Mouse (Mus musculus): Measurements from ENCODE around the gene Csf2rb. TPM values are rescaled to one million over a fixed set of nuclear protein-coding genes. Genes with fewer than 3 reads are reported as not detected.
"Not testable (repeated sequence)": the region's sequence is repeated elsewhere in the genome, so short reads cannot be mapped to it uniquely, and the experiment has no call there.

The Csf2rb gene
- polyA plus RNA-seq, 1 experiment from 2014 or later, result 3.4 TPM

DNA sequence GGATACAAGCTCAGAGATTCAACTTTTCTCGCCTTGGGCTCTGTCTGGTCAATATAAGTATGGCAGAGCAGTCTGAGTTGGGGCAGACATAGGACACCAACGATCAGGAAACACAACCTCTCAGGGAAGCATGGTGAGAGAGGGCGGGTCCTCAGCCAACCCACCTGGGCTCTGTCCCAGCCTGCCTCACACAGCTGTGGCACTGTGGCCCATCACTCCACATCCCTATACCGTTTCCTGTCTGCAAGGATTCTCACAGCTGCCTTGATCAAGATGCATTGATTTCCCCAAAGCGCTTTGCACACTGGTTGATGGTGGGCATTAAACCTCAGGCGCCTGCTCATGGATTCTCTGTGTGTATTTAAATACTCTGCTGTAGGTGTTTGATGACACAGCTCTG lies 7.4 kb downstream of the Csf2rb start:
- Histone ChIP-seq H3K4me1 (ENCODE audit: control insufficient read depth, insufficient read depth, low read length) (no peaks in the 10 kb centered on the region), H3K27me3 (ENCODE audit: control insufficient read depth, insufficient read depth, low read length) (no peaks in the 10 kb centered on the region), H3K9ac (ENCODE audit: low read length) (no peak overlapping the region), H3K4me2 (ENCODE audit: low read depth, low read length) (no peak overlapping the region), H3K36me3 (ENCODE audit: control insufficient read depth, insufficient read depth, low read length) (no peaks in the 10 kb centered on the region), H3K9me3 (replicated peaks; ENCODE audit: control insufficient read depth, low read length) (no peaks in the 10 kb centered on the region), H3K4me3 (replicated peaks; ENCODE audit: low read length) (no peak overlapping the region), H3K27ac (ENCODE audit: low read length) (no peak overlapping the region)
- ATAC-seq (ENCODE audit: insufficient read depth, low FRiP score), result no peak
- 62% methylated on average over 6 of the region's 6 CpGs for WGBS

DNA sequence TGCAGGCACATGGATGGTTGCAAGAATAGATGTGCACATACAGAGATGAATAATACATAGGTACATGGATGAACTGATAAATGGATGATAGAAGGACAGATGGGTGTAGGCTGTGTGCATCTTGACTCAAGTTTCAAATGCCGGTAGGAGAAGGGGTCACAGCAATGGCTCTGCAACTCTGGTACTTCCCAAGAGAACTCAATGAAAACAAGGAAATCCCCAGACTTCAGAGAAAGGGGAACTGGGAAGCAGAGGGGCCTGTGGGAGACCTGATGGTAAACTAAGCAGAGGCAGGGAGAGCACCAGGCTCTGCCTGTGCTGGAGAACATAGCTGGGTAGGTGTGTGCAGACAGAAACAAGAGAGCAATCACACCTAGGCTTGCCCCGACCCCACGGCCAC lies 8.8 kb downstream of the Csf2rb start:
- ATAC-seq (ENCODE audit: insufficient read depth, low FRiP score), result no peak
- Histone ChIP-seq H3K4me3 (replicated peaks; ENCODE audit: low read length) (no peak overlapping the region), H3K27me3 (ENCODE audit: control insufficient read depth, insufficient read depth, low read length) (no peaks in the 10 kb centered on the region), H3K4me2 (ENCODE audit: low read depth, low read length) (no peak overlapping the region), H3K36me3 (ENCODE audit: control insufficient read depth, insufficient read depth, low read length) (no peaks in the 10 kb centered on the region), H3K9ac (ENCODE audit: low read length) (no peak overlapping the region), H3K9me3 (replicated peaks; ENCODE audit: control insufficient read depth, low read length) (no peaks in the 10 kb centered on the region), H3K27ac (ENCODE audit: low read length) (no peak overlapping the region), H3K4me1 (ENCODE audit: control insufficient read depth, insufficient read depth, low read length) (no peaks in the 10 kb centered on the region)
- WGBS, result 72% methylated on average over 3 of the region's 3 CpGs

DNA sequence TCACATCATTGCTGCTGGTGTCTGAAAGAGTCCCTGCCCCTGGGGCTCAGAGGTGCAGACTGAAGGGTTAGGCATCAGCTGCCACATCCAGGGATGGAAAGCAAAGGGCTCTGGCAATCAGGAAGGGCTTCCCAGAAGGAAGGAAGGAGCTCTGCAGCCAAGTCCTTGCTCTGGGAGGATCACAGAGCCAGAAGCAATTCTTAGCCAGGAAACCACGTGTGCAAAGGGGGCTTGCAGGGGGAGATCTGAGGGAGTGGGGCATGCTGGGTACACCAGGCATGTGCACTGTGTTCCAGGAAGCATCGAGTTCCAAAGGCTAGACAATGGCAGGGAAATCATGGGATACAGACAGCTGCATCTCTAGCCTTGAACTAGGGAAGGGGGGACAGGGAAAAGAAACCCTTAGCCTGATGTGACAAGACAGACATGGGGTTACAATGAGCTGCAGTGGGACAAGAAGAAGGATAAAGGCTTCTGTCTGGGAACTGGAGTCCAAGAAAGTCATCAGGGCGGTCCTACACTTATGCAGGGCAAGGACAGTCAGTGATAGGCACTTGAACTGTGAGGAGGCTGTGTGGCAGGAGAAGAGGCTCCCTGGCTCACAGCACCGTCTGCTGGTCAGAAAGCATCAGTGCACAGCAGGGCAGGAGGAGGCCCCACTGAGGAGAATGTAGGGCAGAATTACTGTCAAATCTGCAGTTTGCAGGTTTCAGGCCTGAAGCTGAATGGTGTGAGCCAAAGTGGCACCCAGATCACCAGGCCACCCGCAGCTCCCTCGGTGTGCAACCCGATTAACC lies 14.3 kb downstream of the Csf2rb start:
- H3K4me1 ChIP-seq (ENCODE audit: control insufficient read depth, insufficient read depth, low read length); H3K4me2 ChIP-seq (ENCODE audit: low read depth, low read length); H3K27ac ChIP-seq (ENCODE audit: low read length); ATAC-seq (ENCODE audit: insufficient read depth, low FRiP score); H3K9ac ChIP-seq (ENCODE audit: low read length); H3K4me3 ChIP-seq (replicated peaks; ENCODE audit: low read length); H3K9me3 ChIP-seq (replicated peaks; ENCODE audit: control insufficient read depth, low read length); H3K36me3 ChIP-seq (ENCODE audit: control insufficient read depth, insufficient read depth, low read length); H3K27me3 ChIP-seq (ENCODE audit: control insufficient read depth, insufficient read depth, low read length): not testable (repeated sequence)
- WGBS, result 33% methylated on average over 7 of the region's 7 CpGs

DNA sequence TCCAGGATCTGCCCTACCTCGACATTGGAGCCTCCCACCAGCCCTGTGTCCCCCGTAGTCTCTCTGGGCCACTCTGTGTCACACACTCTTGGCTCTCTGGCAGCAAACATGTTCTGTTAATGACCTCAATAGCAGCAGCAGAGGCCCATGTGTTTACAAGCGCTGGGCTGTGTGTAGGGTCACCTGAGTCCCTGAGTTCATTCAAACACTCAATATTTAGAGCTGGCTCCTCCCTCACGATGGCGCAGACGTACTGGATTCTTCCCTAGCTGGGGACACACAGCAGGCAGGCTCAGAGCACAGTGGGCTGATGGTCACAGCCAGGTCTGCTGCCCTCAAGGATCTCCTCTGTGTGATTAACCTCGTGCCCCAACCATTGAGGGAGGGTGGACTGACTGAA lies 15.4 kb downstream of the Csf2rb start:
- not testable (repeated sequence) for H3K9ac ChIP-seq (ENCODE audit: low read length); H3K27ac ChIP-seq (ENCODE audit: low read length); H3K4me2 ChIP-seq (ENCODE audit: low read depth, low read length); ATAC-seq (ENCODE audit: insufficient read depth, low FRiP score); H3K4me3 ChIP-seq (replicated peaks; ENCODE audit: low read length); H3K27me3 ChIP-seq (ENCODE audit: control insufficient read depth, insufficient read depth, low read length); H3K9me3 ChIP-seq (replicated peaks; ENCODE audit: control insufficient read depth, low read length); H3K4me1 ChIP-seq (ENCODE audit: control insufficient read depth, insufficient read depth, low read length); H3K36me3 ChIP-seq (ENCODE audit: control insufficient read depth, insufficient read depth, low read length)
- WGBS, result 54% methylated on average over 6 of the region's 7 CpGs

DNA sequence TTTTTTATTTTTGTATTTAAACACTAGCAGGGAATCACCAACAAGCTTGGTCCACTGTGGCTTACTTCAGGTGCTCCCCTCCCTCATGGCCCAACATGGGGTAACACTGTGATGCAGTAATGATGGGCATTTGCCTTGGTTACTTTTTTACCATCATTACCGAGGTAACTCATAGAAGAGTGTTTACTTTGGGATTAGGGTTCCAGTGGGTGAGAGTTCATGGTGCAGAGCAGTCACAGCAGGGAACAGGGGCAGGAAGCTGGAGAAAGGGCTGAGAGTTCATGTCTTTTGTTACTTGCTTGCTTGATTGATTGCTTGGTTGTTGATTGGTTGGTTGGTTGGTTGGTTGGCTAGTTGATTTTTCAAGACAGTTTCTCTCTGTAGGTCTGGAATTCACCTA lies 18.1 kb downstream of the Csf2rb start:
- WGBS, result 6% methylated on average over 1 of the region's 1 CpGs

DNA sequence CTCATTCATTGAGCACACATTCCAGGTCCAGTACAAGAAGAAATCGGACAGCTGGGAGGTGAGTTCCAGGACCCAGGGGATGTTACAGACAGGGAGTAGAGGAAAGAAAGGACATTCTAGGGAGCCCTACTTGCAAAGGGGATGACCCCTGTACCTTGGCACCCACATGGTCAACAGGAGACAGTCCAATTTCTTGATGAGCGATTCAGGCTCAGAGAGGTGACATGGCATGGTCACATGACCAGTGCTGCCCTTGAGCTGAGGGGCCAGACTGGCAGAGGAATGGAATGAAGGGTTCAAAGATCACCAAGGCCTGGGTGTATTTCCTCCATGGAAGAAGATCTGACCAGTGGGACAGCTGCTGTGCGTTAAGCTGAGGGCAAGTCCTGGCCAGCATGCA lies 19.0 kb downstream of the Csf2rb start:
- H3K4me1 ChIP-seq (ENCODE audit: control insufficient read depth, insufficient read depth, low read length), result no peaks in the 10 kb centered on the region
- H3K36me3 ChIP-seq (ENCODE audit: control insufficient read depth, insufficient read depth, low read length), result no peaks in the 10 kb centered on the region
- no peaks in the 10 kb centered on the region for H3K9me3 ChIP-seq (replicated peaks; ENCODE audit: control insufficient read depth, low read length)
- WGBS, result 91% methylated on average over 3 of the region's 3 CpGs
- no peak overlapping the region for H3K27ac ChIP-seq (ENCODE audit: low read length)
- H3K4me2 ChIP-seq (ENCODE audit: low read depth, low read length), result no peak overlapping the region
- no peaks in the 10 kb centered on the region for H3K27me3 ChIP-seq (ENCODE audit: control insufficient read depth, insufficient read depth, low read length)
- no peak for ATAC-seq (ENCODE audit: insufficient read depth, low FRiP score)
- no peak overlapping the region for H3K9ac ChIP-seq (ENCODE audit: low read length)
- no peak overlapping the region for H3K4me3 ChIP-seq (replicated peaks; ENCODE audit: low read length)

More for the DNA sequence above, 18.1 kb downstream of the Csf2rb start:
- no peak overlapping the region for H3K27ac ChIP-seq (ENCODE audit: low read length)
- H3K36me3 ChIP-seq (ENCODE audit: control insufficient read depth, insufficient read depth, low read length), result no peaks in the 10 kb centered on the region
- H3K4me2 ChIP-seq (ENCODE audit: low read depth, low read length), result no peak overlapping the region
- H3K9ac ChIP-seq (ENCODE audit: low read length), result no peak overlapping the region
- H3K4me3 ChIP-seq (replicated peaks; ENCODE audit: low read length), result no peak overlapping the region
- H3K4me1 ChIP-seq (ENCODE audit: control insufficient read depth, insufficient read depth, low read length), result no peaks in the 10 kb centered on the region
- H3K9me3 ChIP-seq (replicated peaks; ENCODE audit: control insufficient read depth, low read length), result no peaks in the 10 kb centered on the region
- ATAC-seq (ENCODE audit: insufficient read depth, low FRiP score), result no peak
- H3K27me3 ChIP-seq (ENCODE audit: control insufficient read depth, insufficient read depth, low read length), result no peaks in the 10 kb centered on the region

DNA sequence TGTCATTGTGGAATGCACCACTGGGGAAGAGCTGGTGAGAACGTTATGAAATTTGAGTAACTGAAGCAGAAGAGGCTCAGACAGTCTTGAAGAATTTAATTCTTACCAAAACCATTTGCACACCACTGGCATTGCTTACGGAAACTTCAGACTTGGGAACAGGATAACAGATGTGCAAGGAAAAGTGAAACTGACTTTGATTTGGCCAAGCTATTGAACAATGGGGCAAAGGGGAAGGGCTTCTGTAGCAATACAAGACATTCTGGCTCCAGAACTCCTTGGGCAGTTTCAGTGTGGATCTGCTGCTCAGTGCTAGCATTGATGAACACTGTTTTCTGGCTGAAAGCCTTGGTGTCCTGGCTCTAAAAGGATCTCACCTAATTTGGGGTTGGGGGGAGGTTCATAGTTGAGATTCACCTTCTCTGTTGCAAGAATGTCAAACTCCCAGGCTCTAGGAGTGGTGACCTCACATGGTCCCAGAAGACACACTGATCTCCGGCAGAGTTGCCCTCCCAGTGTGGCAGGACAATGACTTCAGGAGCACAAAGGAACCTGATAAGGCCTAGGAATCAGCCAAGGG lies 26.1 kb downstream of the Csf2rb start:
- ATAC-seq (ENCODE audit: insufficient read depth, low FRiP score), result no peak
- Histone ChIP-seq H3K27ac (ENCODE audit: low read length) (no peak overlapping the region), H3K4me3 (replicated peaks; ENCODE audit: low read length) (no peak overlapping the region), H3K4me1 (ENCODE audit: control insufficient read depth, insufficient read depth, low read length) (no peaks in the 10 kb centered on the region), H3K36me3 (ENCODE audit: control insufficient read depth, insufficient read depth, low read length) (no peaks in the 10 kb centered on the region), H3K27me3 (ENCODE audit: control insufficient read depth, insufficient read depth, low read length) (no peaks in the 10 kb centered on the region), H3K4me2 (ENCODE audit: low read depth, low read length) (no peak overlapping the region), H3K9me3 (replicated peaks; ENCODE audit: control insufficient read depth, low read length) (no peaks in the 10 kb centered on the region), H3K9ac (ENCODE audit: low read length) (no peak overlapping the region)
- WGBS, result 48% methylated on average over 3 of the region's 3 CpGs

DNA sequence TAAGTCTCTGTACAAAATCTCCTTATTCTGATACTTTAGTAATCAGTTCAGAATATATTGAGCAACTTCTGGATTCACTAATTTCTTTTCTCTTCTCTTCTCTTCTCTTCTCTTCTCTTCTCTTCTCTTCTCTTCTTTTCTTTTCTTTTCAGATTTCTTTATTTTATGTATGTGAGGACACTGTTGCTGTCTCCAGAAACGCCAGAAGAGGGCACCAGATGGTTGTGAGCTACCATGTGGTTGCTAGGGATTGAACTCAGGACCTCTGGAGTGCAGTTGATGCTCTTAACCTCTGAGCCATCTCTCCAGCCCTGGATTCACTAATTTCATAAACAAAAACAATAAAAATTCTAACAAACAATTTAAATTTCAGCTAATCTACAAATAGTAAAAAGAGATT lies 29.4 kb downstream of the Csf2rb start:
- Histone ChIP-seq H3K27ac (ENCODE audit: low read length) (no peak overlapping the region), H3K27me3 (ENCODE audit: control insufficient read depth, insufficient read depth, low read length) (no peaks in the 10 kb centered on the region), H3K9ac (ENCODE audit: low read length) (no peak overlapping the region), H3K9me3 (replicated peaks; ENCODE audit: control insufficient read depth, low read length) (no peaks in the 10 kb centered on the region), H3K4me2 (ENCODE audit: low read depth, low read length) (no peak overlapping the region), H3K36me3 (ENCODE audit: control insufficient read depth, insufficient read depth, low read length) (no peaks in the 10 kb centered on the region), H3K4me1 (ENCODE audit: control insufficient read depth, insufficient read depth, low read length) (no peaks in the 10 kb centered on the region), H3K4me3 (replicated peaks; ENCODE audit: low read length) (no peak overlapping the region)
- ATAC-seq (ENCODE audit: insufficient read depth, low FRiP score), result no peak
- WGBS, result 0% methylated on average over 1 of the region's 1 CpGs

DNA sequence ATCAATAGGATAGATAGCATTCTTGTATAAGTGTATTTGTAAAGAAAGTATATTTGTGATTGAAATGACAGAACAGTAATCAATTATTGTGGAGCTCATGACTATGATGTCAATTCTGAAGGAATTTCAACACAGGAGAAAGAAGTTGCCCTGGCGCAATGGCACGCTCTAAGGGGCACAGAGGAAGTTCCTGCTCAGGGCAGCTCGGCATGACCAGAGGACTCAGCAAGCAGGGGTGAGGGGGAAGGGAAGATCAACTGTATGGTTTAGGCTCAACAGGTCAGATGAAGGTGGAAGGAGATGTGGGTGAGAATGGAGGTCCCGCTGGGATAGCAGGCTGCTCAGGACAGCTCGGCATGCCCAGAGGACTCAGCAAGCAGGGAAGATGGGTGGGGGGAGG lies 30.0 kb downstream of the Csf2rb start:
- Histone ChIP-seq H3K36me3 (ENCODE audit: control insufficient read depth, insufficient read depth, low read length) (no peaks in the 10 kb centered on the region), H3K4me3 (replicated peaks; ENCODE audit: low read length) (no peak overlapping the region), H3K27ac (ENCODE audit: low read length) (no peak overlapping the region), H3K9me3 (replicated peaks; ENCODE audit: control insufficient read depth, low read length) (no peaks in the 10 kb centered on the region), H3K4me1 (ENCODE audit: control insufficient read depth, insufficient read depth, low read length) (no peaks in the 10 kb centered on the region), H3K4me2 (ENCODE audit: low read depth, low read length) (no peak overlapping the region), H3K9ac (ENCODE audit: low read length) (no peak overlapping the region), H3K27me3 (ENCODE audit: control insufficient read depth, insufficient read depth, low read length) (no peaks in the 10 kb centered on the region)
- WGBS, result 80% methylated on average over 5 of the region's 5 CpGs
- no peak for ATAC-seq (ENCODE audit: insufficient read depth, low FRiP score)
